Mouse (Mus musculus) olfactory bulb, adult 2 months (tissue): ENCODE measurements around the gene Pdzd2. TPM values are rescaled to one million over a fixed set of nuclear protein-coding genes. Genes with fewer than 3 reads are reported as not detected.

ENCODE experiments used
- H3K27ac ChIP-seq: fragments of 200-500 bp; 2 replicates; pipeline ENCODE4 v1.5.1; 2012; ENCODE audit warnings: low read depth, low read length; ENCODE audit not compliant: insufficient read depth
- H3K4me1 ChIP-seq: fragments of 200-500 bp; 2 replicates; pipeline ENCODE4 v1.6.1; 2012; ENCODE audit warnings: low read length; ENCODE audit not compliant: control insufficient read depth, insufficient read depth
- H3K4me3 ChIP-seq: fragments of 200-500 bp; 2 replicates; pipeline ENCODE4 v1.5.1; 2012; ENCODE audit warnings: mild to moderate bottlenecking, low read depth, low read length, moderate library complexity; ENCODE audit not compliant: insufficient read depth
- CTCF ChIP-seq: fragments of 200-500 bp; IDR thresholded peaks from 2 replicates; pipeline ENCODE4 v1.5.1; 2012; ENCODE audit warnings: low read depth, mild to moderate bottlenecking, low read length, moderate library complexity; ENCODE audit not compliant: insufficient read depth
- POLR2A ChIP-seq: fragments of 200-500 bp; IDR thresholded peaks from 2 replicates; pipeline ENCODE4 v1.6.1; 2012; ENCODE audit warnings: mild to moderate bottlenecking, low read depth, low read length, moderate library complexity; ENCODE audit not compliant: insufficient read depth
- WGBS: fragments of 180-500 bp; shearing (Covaris S2); methylation state at CpG from one replicate; pipeline ENCODE4 v1.1.7; 2018; 5-methylcytosine and 5-hydroxymethylcytosine counted together
- polyA plus RNA-seq: library from polyadenylated mRNA; stranded (reverse); fragments of >200 nt; gene quantifications from 2 replicates; pipeline ENCODE4 v1.2.4, GENCODE M21; 2012; ENCODE audit warnings: low replicate concordance; ENCODE audit not compliant: missing spikeins, insufficient read depth, insufficient read length

Gene Pdzd2
- polyA plus RNA-seq, 1 experiment = not detected

DNA sequence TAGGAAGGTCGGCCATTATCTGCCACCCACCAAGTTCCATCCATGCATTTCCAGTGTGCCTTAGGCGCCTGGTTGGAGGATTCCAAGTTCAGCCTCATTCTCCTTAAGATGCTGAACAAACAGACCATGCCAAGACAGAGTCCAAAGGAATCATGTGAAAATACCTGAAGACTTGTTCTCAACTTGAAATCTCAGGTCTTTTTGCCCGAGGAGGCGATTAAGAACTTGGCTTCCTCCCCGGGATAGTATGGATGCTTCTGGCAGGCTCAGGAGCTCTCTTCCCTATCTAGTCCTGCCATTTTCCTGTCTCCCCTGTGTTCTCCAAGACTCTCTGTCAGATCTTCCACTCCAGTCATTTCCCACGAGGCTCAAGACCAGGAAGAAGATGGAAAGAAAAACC is 131.6 kb downstream of the Pdzd2 start:
- WGBS = 89% methylated on average over 6 of the region's 6 CpGs
- Histone ChIP-seq H3K4me3 (no peak overlapping the region), H3K27ac (no peak overlapping the region), H3K4me1 (peaks cover under 1% of the 10 kb centered on the region)
- TF ChIP-seq POLR2A = no peak
- no peak for TF ChIP-seq CTCF

DNA sequence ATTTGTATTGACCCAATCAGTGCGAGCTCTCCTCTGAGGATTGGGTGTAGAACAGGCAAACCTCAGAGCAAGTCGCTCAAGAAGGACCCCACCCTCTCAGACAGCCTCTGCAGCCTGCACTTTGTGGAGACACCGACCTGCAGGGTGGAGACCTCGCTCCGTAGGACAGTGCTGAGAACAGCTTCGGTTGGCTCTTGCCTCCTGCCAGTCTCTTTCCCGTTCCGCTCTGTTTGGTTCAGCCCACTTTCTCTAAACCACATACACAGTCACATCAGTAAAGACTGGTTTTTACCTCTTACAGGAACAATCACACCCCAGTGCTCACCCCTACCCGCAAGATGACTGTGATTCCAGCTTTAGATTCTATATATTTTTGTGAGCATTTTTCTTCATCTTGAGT is 133.4 kb downstream of the Pdzd2 start:
- Histone ChIP-seq H3K27ac (no peak overlapping the region), H3K4me3 (no peak overlapping the region), H3K4me1 (no peaks in the 10 kb centered on the region)
- WGBS = 74% methylated on average over 9 of the region's 9 CpGs
- TF ChIP-seq CTCF = no peak

GRCm38 (mm10) chr15:12605239-12605993 is 134.3 kb downstream of the Pdzd2 start:
- H3K4me3 ChIP-seq = no peak overlapping the region
- no peak overlapping the region for H3K27ac ChIP-seq
- no peaks in the 10 kb centered on the region for H3K4me1 ChIP-seq
- no peak for TF ChIP-seq CTCF
- no peak for TF ChIP-seq POLR2A
- WGBS = 79% methylated on average over 10 of the region's 10 CpGs

- Histone ChIP-seq H3K4me3 (no peak overlapping the region), H3K4me1 (no peaks in the 10 kb centered on the region), H3K27ac (no peak overlapping the region)
- 96% methylated on average over 4 of the region's 4 CpGs for WGBS
- no peak for TF ChIP-seq POLR2A
- no peak for TF ChIP-seq CTCF
Observed at GRCm38 (mm10) chr15:12603674-12604073, 136.1 kb downstream of the Pdzd2 start.

DNA sequence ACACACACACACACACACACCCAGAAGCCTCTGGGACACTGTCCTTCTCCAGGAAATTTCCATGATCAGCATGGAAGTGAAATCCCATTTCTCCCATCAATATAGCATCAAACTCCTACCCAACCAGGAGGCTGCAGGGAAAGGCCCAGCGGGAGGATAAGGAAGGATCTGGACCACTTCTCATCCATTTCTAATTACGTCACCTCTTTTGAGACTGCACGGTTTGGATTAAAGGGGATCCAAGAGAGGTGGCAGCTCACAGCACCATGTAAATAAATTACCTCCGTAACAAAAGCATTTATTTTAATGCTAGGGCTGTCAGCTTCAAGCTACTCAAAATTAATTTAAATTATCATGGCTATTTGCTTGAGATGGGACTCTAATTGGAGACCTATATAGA is 146.6 kb downstream of the Pdzd2 start:
- H3K27ac ChIP-seq = no peak overlapping the region
- 69% methylated on average over 4 of the region's 4 CpGs for WGBS
- H3K4me1 ChIP-seq = peaks cover 5% of the 10 kb centered on the region; the same call in 1 of the 2 replicates
- H3K4me3 ChIP-seq = no peak overlapping the region
- TF ChIP-seq POLR2A (no peak), CTCF (no peak)

- Histone ChIP-seq H3K4me1 (peaks cover 5% of the 10 kb centered on the region; the same call in 1 of the 2 replicates), H3K4me3 (no peak overlapping the region), H3K27ac (no peak overlapping the region)
- no peak for TF ChIP-seq CTCF
- TF ChIP-seq POLR2A = no peak
- 45% methylated on average over 3 of the region's 3 CpGs for WGBS
Observed at GRCm38 (mm10) chr15:12592628-12593027, 147.1 kb downstream of the Pdzd2 start.

DNA sequence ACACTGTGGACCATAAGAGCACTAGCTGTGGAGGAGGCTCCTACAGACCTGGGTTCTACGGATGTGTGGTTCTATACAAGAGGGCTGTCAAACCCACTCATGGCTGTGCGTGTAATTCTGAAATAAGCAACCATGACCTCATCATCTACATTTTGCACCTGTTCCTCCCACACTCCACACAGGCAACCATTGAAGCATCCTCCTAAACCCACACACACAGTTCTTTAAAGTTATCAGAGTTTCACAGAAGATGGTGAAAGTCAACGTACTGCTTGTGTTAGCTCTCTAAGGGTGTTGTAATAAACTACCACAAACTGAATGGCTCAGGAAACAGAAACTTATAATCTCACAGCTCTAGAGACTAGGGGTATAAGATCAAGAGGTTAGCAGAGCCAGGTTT is 151.1 kb downstream of the Pdzd2 start:
- Histone ChIP-seq H3K4me1 (peaks cover 7% of the 10 kb centered on the region; the same call in 1 of the 2 replicates), H3K4me3 (no peak overlapping the region), H3K27ac (no peak overlapping the region)
- TF ChIP-seq CTCF (no peak), POLR2A (no peak)
- 53% methylated on average over 3 of the region's 3 CpGs for WGBS

DNA sequence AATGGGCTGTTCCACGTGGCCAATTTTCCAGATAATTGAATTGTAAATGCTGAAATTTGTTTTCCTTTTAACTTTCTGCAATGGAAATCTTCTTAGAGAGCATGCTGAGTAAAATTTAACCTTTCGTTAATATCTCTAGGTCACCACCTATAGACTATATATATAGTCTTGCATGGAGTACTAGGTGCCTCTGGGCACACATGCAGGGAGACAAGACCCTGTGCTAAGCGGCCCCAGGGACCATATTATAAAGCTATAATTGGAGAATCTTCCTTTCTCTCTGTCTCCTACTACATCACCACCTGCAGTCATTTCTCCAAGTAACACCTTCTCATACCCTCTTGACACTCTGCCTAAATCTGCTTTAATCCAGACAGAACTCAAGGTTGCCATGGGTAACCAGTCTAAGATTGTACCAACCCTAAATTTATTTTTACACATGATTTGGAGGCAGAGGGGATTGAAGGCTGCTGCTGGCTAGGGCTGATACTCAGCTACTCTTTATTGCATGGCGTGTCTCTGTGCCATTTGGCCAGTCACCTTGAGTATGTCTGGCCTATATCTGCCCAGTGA is 152.8 kb downstream of the Pdzd2 start:
- Histone ChIP-seq H3K4me3 (no peak overlapping the region), H3K27ac (no peak overlapping the region), H3K4me1 (0 out of 2 replicates have a peak, but pooled peaks cover 2% of the 10 kb centered on the region)
- TF ChIP-seq CTCF (no peak), POLR2A (no peak)
- 60% methylated on average over 4 of the region's 4 CpGs for WGBS

DNA sequence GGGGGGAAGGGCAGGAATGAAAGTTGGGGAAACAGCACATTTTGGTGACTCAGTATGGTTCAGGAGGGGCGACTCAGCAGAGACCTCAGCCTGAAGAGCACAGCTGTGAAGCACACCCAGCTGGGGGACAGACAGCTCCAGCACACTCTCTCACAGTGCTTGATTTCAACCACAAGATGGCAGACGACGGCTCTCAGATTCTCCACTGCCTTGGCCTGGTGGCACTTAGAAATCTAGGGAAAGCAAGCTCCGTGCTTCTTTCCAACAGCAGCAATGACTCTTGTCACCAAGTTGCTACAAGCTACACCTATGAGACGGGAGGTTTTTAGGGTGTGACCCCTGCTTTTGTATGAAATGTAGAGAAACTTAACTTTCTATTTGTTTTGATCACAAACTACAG is 153.6 kb downstream of the Pdzd2 start:
- Histone ChIP-seq H3K4me3 (no peak overlapping the region), H3K4me1 (0 out of 2 replicates have a peak, but pooled peaks cover 2% of the 10 kb centered on the region), H3K27ac (no peak overlapping the region)
- TF ChIP-seq POLR2A (no peak), CTCF (peak; percentile 73)
- WGBS = 3% methylated on average over 5 of the region's 5 CpGs

DNA sequence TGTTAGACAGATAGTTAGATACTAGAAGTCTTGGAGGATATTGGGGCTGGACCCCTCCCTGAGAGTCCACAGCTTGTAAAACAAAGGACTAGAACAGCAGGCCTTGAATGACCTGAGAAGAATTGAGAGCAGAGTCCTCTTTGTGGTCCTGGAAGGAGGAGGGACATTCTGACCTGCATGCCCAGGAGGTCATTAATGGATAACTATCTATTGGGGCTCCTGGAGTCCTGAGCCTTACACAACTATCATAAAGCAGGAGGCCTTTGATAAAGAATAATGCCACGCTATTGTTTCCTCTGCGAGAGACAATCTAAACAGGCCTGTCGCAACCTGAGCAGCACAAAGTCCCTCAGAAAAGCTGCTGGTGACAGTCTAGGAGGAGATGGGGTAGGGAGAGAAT is 156.7 kb downstream of the Pdzd2 start:
- TF ChIP-seq POLR2A (no peak), CTCF (no peak)
- WGBS = 94% methylated on average over 3 of the region's 3 CpGs

More for the DNA sequence above, 156.7 kb downstream of the Pdzd2 start:
- Histone ChIP-seq H3K4me1 (0 out of 2 replicates have a peak, but pooled peaks cover 2% of the 10 kb centered on the region), H3K4me3 (no peak overlapping the region), H3K27ac (no peak overlapping the region)
